Comparison of ENCODE assay signal across 18 mouse cellular contexts in the genomic region with DNA sequence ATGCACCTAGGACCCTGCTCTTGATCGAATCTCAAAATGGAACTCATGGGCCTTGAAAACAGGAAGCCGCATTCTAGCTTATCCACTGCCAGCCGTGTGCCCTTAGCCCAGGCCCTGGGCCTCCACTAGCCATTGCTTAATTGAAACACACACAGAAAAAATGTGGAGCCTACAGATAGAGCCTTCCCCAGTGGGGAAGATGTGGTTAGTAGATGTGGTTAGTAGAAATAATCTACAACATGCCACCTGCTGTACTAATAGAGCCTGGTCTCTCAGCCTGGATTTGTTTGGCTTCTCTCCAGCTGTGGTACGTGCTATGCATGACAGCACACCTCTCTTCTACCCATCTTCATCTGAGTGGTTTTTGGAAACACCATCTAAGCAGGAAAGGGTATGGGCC. TPM values are rescaled to one million over a fixed set of nuclear protein-coding genes. Genes with fewer than 3 reads are reported as not detected.
DNase-seq lines count a peak whose midpoint lies in the region; ATAC-seq lines count a peak whose summit lies in the region.
"Had no signal": no experiment of that assay in that cellular context is flagged by ENCODE, and none has a peak within 500 bp of the region (broad histone marks: within the 10 kb centered on the region; RNA-seq: fewer than 3 reads in every experiment).

No protein-coding gene starts in this region.

- peak; percentile 37 for ATAC-seq in CD4-positive, CD25-positive, alpha-beta regulatory T cell, adult 4 months
- ATAC-seq in activated CD4-positive, CD25-positive, alpha-beta regulatory T cell, adult 4 months: peak; percentile 19
- peak; percentile 97 for ATAC-seq in hematopoietic stem cell, adult 5-6 weeks (replicated peaks in 1 of 2; ENCODE audit: insufficient read depth in 1 of 2, low FRiP score in 2 of 2, low TSS enrichment in 1 of 2, low read depth in 1 of 2, poor library complexity in 2 of 2, severe bottlenecking in 2 of 2)
- ATAC-seq in cerebellum, adult (ENCODE audit: insufficient number of reproducible peaks, low FRiP score, low TSS enrichment): no peak
- no peak for ATAC-seq in kidney, embryonic 16.5 days (ENCODE audit: low FRiP score, low TSS enrichment)
- ATAC-seq: intestine, embryonic 15.5 days had no signal

- WGBS in macrophage (ENCODE audit: missing documents): 7% methylated on average over 4 of the region's 4 CpGs
- WGBS in kidney, embryonic 16.5 days: 79% methylated on average over 4 of the region's 4 CpGs

- peaks cover 11% of the 10 kb centered on the region for H3K27me3 ChIP-seq in kidney, embryonic 16.5 days (ENCODE audit: insufficient read depth, low read length)

- no peak for DNase-seq in heart, adult 11 months
- DNase-seq in left cerebral cortex, adult 9 months (ENCODE audit: low spot score in 2 of 2): no peak
- DNase-seq: cerebellum, adult 11 months; embryo, embryonic 11 days; heart, adult 18-20 months; heart, postnatal 14 days; kidney, postnatal 25 days; retina, postnatal 1 day had no signal

- peaks cover 16% of the 10 kb centered on the region; the same call in 1 of the 2 replicates for H3K79me2 ChIP-seq in macrophage (ENCODE audit: inconsistent target)

- no peaks in the 10 kb centered on the region for H3K36me3 ChIP-seq in macrophage (ENCODE audit: inconsistent target)
- no peaks in the 10 kb centered on the region for H3K36me3 ChIP-seq in kidney, embryonic 16.5 days (ENCODE audit: insufficient read depth, low read length)
- H3K36me3 ChIP-seq: intestine, embryonic 15.5 days; limb, embryonic 15.5 days; neural tube, embryonic 12.5 days had no signal

- no peak overlapping the region for H3K4me2 ChIP-seq in kidney, embryonic 16.5 days (replicated peaks; ENCODE audit: low read depth, low read length)
- H3K4me2 ChIP-seq: intestine, embryonic 15.5 days; limb, embryonic 15.5 days; neural tube, embryonic 12.5 days had no signal

- peak overlapping the region; percentile 93 for H3K27ac ChIP-seq in macrophage
- no peak overlapping the region for H3K27ac ChIP-seq in kidney, embryonic 16.5 days (ENCODE audit: low read length)
- H3K27ac ChIP-seq: intestine, embryonic 15.5 days; left cerebral cortex, adult 2 months; limb, embryonic 15.5 days; neural tube, embryonic 12.5 days had no signal

- H3K9me3 ChIP-seq in kidney, embryonic 16.5 days (ENCODE audit: low read length): no peaks in the 10 kb centered on the region
- H3K9me3 ChIP-seq: intestine, embryonic 15.5 days; limb, embryonic 15.5 days; neural tube, embryonic 12.5 days had no signal

- H3K4me1 ChIP-seq in kidney, embryonic 16.5 days (ENCODE audit: insufficient read depth, low read length): no peaks in the 10 kb centered on the region

- H3K4me3 ChIP-seq in macrophage (ENCODE audit: inconsistent target): no peak overlapping the region
- H3K4me3 ChIP-seq in kidney, embryonic 16.5 days (ENCODE audit: low read length): no peak overlapping the region
- H3K4me3 ChIP-seq: intestine, embryonic 15.5 days; left cerebral cortex, adult 2 months; limb, embryonic 15.5 days; neural tube, embryonic 12.5 days had no signal

- no peak overlapping the region for H3K9ac ChIP-seq in kidney, embryonic 16.5 days (replicated peaks; ENCODE audit: low read length)
- H3K9ac ChIP-seq: intestine, embryonic 15.5 days; limb, embryonic 15.5 days; neural tube, embryonic 12.5 days had no signal

RNA-seq across cellular contexts. Expression of gene Il10ra, which starts 5.3 kb away (rescaled TPM):
- 10 to 100 TPM; 38.8 to 66.0 TPM for polyA plus RNA-seq in CD4-positive, CD25-positive, alpha-beta regulatory T cell, adult 4 months (2017; shearing (Covaris generic))
- 10 to 100 TPM; 44.4 to 57.1 TPM for polyA plus RNA-seq in activated CD4-positive, CD25-positive, alpha-beta regulatory T cell, adult 4 months (2017; shearing (Covaris generic))
- total RNA-seq in hematopoietic stem cell, adult 5-6 weeks (2017): 8.0 and 18.6 TPM in 2 replicates
- 100 to 1,000 TPM; 199 to 663 (median 293) TPM for total RNA-seq in macrophage (2018; cell fraction: chromatin; rRNA removed)
- 100 to 1,000 TPM in 25 of 26 experiments, 10 to 100 TPM in 1; 81.1 to 253 (median 147) TPM for total RNA-seq in macrophage (2018; cell fraction: cytosol; rRNA removed)
- 100 to 1,000 TPM; 160 to 690 (median 355) TPM for total RNA-seq in macrophage (2018; cell fraction: nucleus; rRNA removed)
- polyA plus RNA-seq in macrophage (2018): 35.9 to 150 TPM (median 72.1 TPM) in 3 replicates
- 0.65 and 0.92 TPM in 2 replicates for polyA plus RNA-seq in kidney, embryonic 16.5 days (2015; fragmentation: Nextera tagmentation; extraction: Ambion mirVana)

RNA-seq across cellular contexts. Expression of gene Tmprss13, which starts 44.7 kb away (rescaled TPM):
- 1 to 10 TPM; 5.2 to 7.1 TPM for polyA plus RNA-seq in CD4-positive, CD25-positive, alpha-beta regulatory T cell, adult 4 months (2017; shearing (Covaris generic))
- polyA plus RNA-seq in activated CD4-positive, CD25-positive, alpha-beta regulatory T cell, adult 4 months (2017; shearing (Covaris generic)): 1 to 10 TPM; 8.2 to 9.2 TPM
- not detected in 2 replicates for total RNA-seq in hematopoietic stem cell, adult 5-6 weeks (2017)
- total RNA-seq in macrophage (2018; cell fraction: chromatin; rRNA removed): not detected
- total RNA-seq in macrophage (2018; cell fraction: cytosol; rRNA removed): not detected
- not detected for total RNA-seq in macrophage (2018; cell fraction: nucleus; rRNA removed)
- not detected in 3 replicates for polyA plus RNA-seq in macrophage (2018)
- 0.33 and 0.36 TPM in 2 replicates for polyA plus RNA-seq in kidney, embryonic 16.5 days (2015; fragmentation: Nextera tagmentation; extraction: Ambion mirVana)
- total RNA-seq: left cerebral cortex, adult 2 months had no signal

Comparison
In these comparisons a context has a peak if more than half of its experiments do, and no peak if none do; other contexts are left out.
1. ATAC-seq: peak in CD4-positive, CD25-positive, alpha-beta regulatory T cell, adult 4 months (single experiment), activated CD4-positive, CD25-positive, alpha-beta regulatory T cell, adult 4 months (single experiment) and hematopoietic stem cell, adult 5-6 weeks (2 of 2); none in cerebellum, adult (single experiment) and kidney, embryonic 16.5 days (single experiment).
2. RNA of gene Il10ra, which starts 5.3 kb away (polyA plus RNA-seq): 35.9 to 150 TPM in macrophage, 38.8 to 66.0 TPM in CD4-positive, CD25-positive, alpha-beta regulatory T cell, adult 4 months and 44.4 to 57.1 TPM in activated CD4-positive, CD25-positive, alpha-beta regulatory T cell, adult 4 months; 0.65 to 0.92 TPM in kidney, embryonic 16.5 days; every median in the first group is over 10 times any median in the second.